Mouse (Mus musculus) midbrain, embryonic 14.5 days (tissue): ENCODE results near the gene Dock2. TPM values are rescaled to one million over a fixed set of nuclear protein-coding genes. Genes with fewer than 3 reads are reported as not detected.

Experiments used
- ATAC-seq: fragments of 200-750 bp; cut with Nextera tagmentation; 2 replicates; pipeline ENCODE4 v1.8.0; 2017; ENCODE audit warnings: moderate number of reproducible peaks, moderate library complexity; ENCODE audit not compliant: low FRiP score, low TSS enrichment
- DNase-seq: peaks from one replicate; pipeline ENCODE4 v3.0.0-alpha.2; 2015
- H3K27ac ChIP-seq: fragments of 300-500 bp; sonication (generic); replicated peaks from 2 replicates; pipeline ENCODE4 v1.5.1; 2014; ENCODE audit warnings: mild to moderate bottlenecking, low read depth, low read length, moderate library complexity
- H3K27me3 ChIP-seq: fragments of 300-500 bp; sonication (generic); 2 replicates; pipeline ENCODE4 v1.6.1; 2014; ENCODE audit warnings: low read length, control low read depth, mixed read lengths; ENCODE audit not compliant: control insufficient read depth, insufficient read depth
- H3K36me3 ChIP-seq: fragments of 300-500 bp; sonication (generic); 2 replicates; pipeline ENCODE4 v1.6.1; 2014; ENCODE audit warnings: low read length, control low read depth; ENCODE audit not compliant: control insufficient read depth, insufficient read depth
- H3K4me1 ChIP-seq: fragments of 300-500 bp; sonication (generic); 2 replicates; pipeline ENCODE4 v1.6.1; 2014; ENCODE audit warnings: mild to moderate bottlenecking, antibody characterized with exemption, low read length, control low read depth; ENCODE audit not compliant: control insufficient read depth, insufficient read depth
- H3K4me2 ChIP-seq: fragments of 300-500 bp; sonication (generic); 2 replicates; pipeline ENCODE4 v1.6.1; 2014; ENCODE audit warnings: mild to moderate bottlenecking, low read length, moderate library complexity
- H3K4me3 ChIP-seq: fragments of 300-500 bp; sonication (generic); replicated peaks from 2 replicates; pipeline ENCODE4 v1.5.1; 2014; ENCODE audit warnings: low read depth, low read length
- H3K9ac ChIP-seq: fragments of 300-500 bp; sonication (generic); replicated peaks from 2 replicates; pipeline ENCODE4 v1.6.1; 2014; ENCODE audit warnings: mild to moderate bottlenecking, low read length, moderate library complexity
- H3K9me3 ChIP-seq: fragments of 300-500 bp; sonication (generic); 2 replicates; pipeline ENCODE4 v1.6.1; 2016; ENCODE audit warnings: low read length, control low read depth, mixed read lengths; ENCODE audit not compliant: control insufficient read depth
- WGBS: fragments of 180-500 bp; shearing (Covaris S2); extraction: QIAGEN DNeasy Blood & Tissue Kit; methylation state at CpG from one replicate; pipeline ENCODE4 v1.1.7; 2014; 5-methylcytosine and 5-hydroxymethylcytosine counted together
- polyA plus RNA-seq: library from polyadenylated mRNA; unstranded; fragments of >200 nt; fragmentation: Nextera tagmentation; extraction: Ambion mirVana; gene quantifications from 2 replicates; pipeline ENCODE4 v1.2.1, GENCODE M21; 2014

The Dock2 gene
- polyA plus RNA-seq, 1 experiment from 2014 or later: 0.51 TPM

GRCm38 (mm10) chr11:34337907-34338306 lies 445.8 kb downstream of the Dock2 start:
- Histone ChIP-seq H3K4me1 (no peaks in the 10 kb centered on the region; the same call in 1 of the 2 replicates), H3K4me3 (no peak overlapping the region), H3K27me3 (no peaks in the 10 kb centered on the region), H3K4me2 (no peak overlapping the region), H3K27ac (no peak overlapping the region), H3K9me3 (no peaks in the 10 kb centered on the region), H3K36me3 (no peaks in the 10 kb centered on the region), H3K9ac (no peak overlapping the region)
- 80% methylated on average over 1 of the region's 1 CpGs for WGBS
- ATAC-seq: no peak
- DNase-seq: no peak

- no peak overlapping the region for H3K27ac ChIP-seq
- 74% methylated on average over 7 of the region's 7 CpGs for WGBS
- H3K27me3 ChIP-seq: no peaks in the 10 kb centered on the region
- H3K9me3 ChIP-seq: no peaks in the 10 kb centered on the region
- H3K9ac ChIP-seq: no peak overlapping the region
- DNase-seq: no peak
- no peaks in the 10 kb centered on the region for H3K36me3 ChIP-seq
- no peak overlapping the region for H3K4me2 ChIP-seq
- H3K4me3 ChIP-seq: no peak overlapping the region
- no peaks in the 10 kb centered on the region; the same call in 1 of the 2 replicates for H3K4me1 ChIP-seq
- ATAC-seq: no peak
Measured at GRCm38 (mm10) chr11:34332344-34333031, 451.2 kb downstream of the Dock2 start.

GRCm38 (mm10) chr11:34323664-34324063 lies 460.0 kb downstream of the Dock2 start:
- Histone ChIP-seq H3K27ac (no peak overlapping the region), H3K9me3 (no peaks in the 10 kb centered on the region), H3K4me2 (no peak overlapping the region), H3K27me3 (no peaks in the 10 kb centered on the region), H3K36me3 (no peaks in the 10 kb centered on the region), H3K9ac (no peak overlapping the region), H3K4me1 (no peaks in the 10 kb centered on the region), H3K4me3 (no peak overlapping the region)
- DNase-seq (no peak), ATAC-seq (no peak)
- 78% methylated on average over 8 of the region's 8 CpGs for WGBS

- Histone ChIP-seq H3K27me3 (no peaks in the 10 kb centered on the region), H3K9me3 (no peaks in the 10 kb centered on the region), H3K9ac (no peak overlapping the region), H3K36me3 (no peaks in the 10 kb centered on the region), H3K4me1 (peaks cover 22% of the 10 kb centered on the region), H3K27ac (no peak overlapping the region), H3K4me2 (no peak overlapping the region), H3K4me3 (no peak overlapping the region)
- 93% methylated on average over 1 of the region's 1 CpGs for WGBS
- no peak for ATAC-seq
- no peak for DNase-seq
Measured at GRCm38 (mm10) chr11:34319282-34319681, 464.4 kb downstream of the Dock2 start.

- 62% methylated on average over 8 of the region's 8 CpGs for WGBS
- H3K9ac ChIP-seq: no peak overlapping the region
- peak; percentile 57 for DNase-seq
- H3K36me3 ChIP-seq: no peaks in the 10 kb centered on the region
- peak overlapping the region; percentile 39 for H3K4me3 ChIP-seq
- 0 out of 2 replicates have a peak overlapping the region, but pooled peaks have one; percentile 15 for H3K27ac ChIP-seq
- ATAC-seq: no peak
- peak overlapping the region; percentile 56 for H3K4me2 ChIP-seq
- peaks cover 16% of the 10 kb centered on the region; the same call in 1 of the 2 replicates for H3K27me3 ChIP-seq
- H3K4me1 ChIP-seq: peaks cover 22% of the 10 kb centered on the region
- no peaks in the 10 kb centered on the region for H3K9me3 ChIP-seq
Measured at GRCm38 (mm10) chr11:34317001-34317400, 466.7 kb downstream of the Dock2 start.

GRCm38 (mm10) chr11:34316176-34316575 lies 467.5 kb downstream of the Dock2 start:
- Histone ChIP-seq H3K27me3 (peaks cover 16% of the 10 kb centered on the region; the same call in 1 of the 2 replicates), H3K4me3 (peak overlapping the region; percentile 39), H3K27ac (no peak overlapping the region; the same call in 1 of the 2 replicates), H3K4me2 (peak overlapping the region; percentile 56), H3K9ac (no peak overlapping the region; the same call in 1 of the 2 replicates), H3K36me3 (no peaks in the 10 kb centered on the region), H3K4me1 (peaks cover 22% of the 10 kb centered on the region), H3K9me3 (no peaks in the 10 kb centered on the region)
- ATAC-seq (no peak), DNase-seq (peak; percentile 47)
- 37% methylated on average over 10 of the region's 10 CpGs for WGBS

DNA sequence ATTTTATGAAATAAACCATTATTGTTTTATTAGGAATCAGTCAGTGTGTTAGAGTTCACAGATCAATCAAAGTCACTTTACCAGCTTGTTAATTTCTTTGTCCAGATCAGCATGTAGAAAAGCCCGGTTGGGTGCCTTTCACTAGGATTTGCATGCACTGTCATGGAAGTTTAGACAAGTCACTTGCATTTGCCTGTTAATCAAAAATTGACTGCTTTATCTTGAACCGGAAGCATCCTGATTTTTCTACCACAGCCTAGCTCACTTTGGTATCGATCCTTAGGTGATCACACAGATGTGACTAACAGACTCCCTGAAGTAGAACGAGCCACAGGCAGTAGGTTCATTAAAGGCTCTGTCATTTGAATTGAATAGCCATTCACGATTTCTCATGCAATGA lies 468.3 kb downstream of the Dock2 start:
- peaks cover 16% of the 10 kb centered on the region; the same call in 1 of the 2 replicates for H3K27me3 ChIP-seq
- H3K27ac ChIP-seq: no peak overlapping the region
- peak overlapping the region; percentile 56 for H3K4me2 ChIP-seq
- ATAC-seq: no peak
- H3K9me3 ChIP-seq: no peaks in the 10 kb centered on the region
- H3K36me3 ChIP-seq: no peaks in the 10 kb centered on the region
- peak; percentile 39 for DNase-seq
- peak overlapping the region; percentile 44; the same call in 1 of the 2 replicates for H3K9ac ChIP-seq
- peak overlapping the region; percentile 39 for H3K4me3 ChIP-seq
- 2% methylated on average over 5 of the region's 5 CpGs for WGBS
- peaks cover 22% of the 10 kb centered on the region for H3K4me1 ChIP-seq

DNA sequence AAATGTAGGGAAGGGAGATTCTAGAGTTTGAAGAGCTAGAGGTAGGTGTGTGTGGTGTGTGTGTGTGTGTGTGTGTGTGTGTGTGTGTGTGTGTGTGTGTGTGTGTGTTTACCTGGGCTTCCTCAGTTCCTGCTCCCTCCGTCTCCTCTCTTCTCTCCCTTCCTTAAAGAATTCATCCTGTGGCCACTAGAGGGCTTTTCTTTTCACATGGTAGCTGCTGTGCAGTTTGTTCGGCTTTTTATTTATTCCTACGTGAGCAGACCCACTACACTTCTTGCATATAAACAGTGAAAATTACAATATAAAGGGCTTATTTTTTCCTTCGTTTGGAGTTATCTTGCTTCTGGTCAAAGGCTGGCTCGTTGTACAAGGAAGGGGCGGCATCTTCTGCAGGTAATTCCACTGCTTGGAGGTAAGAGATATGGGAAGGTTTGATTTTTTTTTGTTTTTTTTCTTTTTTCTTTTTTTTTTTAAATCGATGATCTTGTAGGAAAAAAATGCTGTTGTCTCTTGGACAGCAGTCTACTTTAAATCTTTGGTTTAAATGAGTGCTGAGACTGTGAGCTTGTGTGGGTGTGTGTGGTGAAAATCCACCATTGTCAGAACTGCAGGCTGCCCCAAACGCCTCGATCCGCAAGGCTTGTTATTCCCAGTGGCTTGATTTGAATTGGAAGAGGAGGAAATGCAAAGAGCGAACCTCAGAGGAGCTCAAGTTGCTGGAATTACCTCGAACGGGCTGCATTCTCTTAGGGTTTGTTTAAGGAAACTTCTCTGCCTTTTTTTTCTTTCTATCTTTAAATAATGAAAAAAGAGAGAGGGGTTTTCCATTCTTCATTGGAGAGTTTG lies 468.9 kb downstream of the Dock2 start, which contains the start of gene Fam196b:
Gene Fam196b, plus strand, starts transcription at position 289 of the 846 bp plus-strand sequence.
- Histone ChIP-seq H3K9ac (peak within 1 kb of the TSS; percentile 44), H3K9me3 (no peaks in the 10 kb centered on the region), H3K27me3 (peaks cover 16% of the 10 kb centered on the region; the same call in 1 of the 2 replicates), H3K4me1 (peaks cover 22% of the 10 kb centered on the region), H3K27ac (0 out of 2 replicates have a peak within 1 kb of the TSS, but pooled peaks have one; percentile 27), H3K4me3 (peak within 1 kb of the TSS; percentile 39), H3K4me2 (peak within 1 kb of the TSS; percentile 56), H3K36me3 (no peaks in the 10 kb centered on the region)
- 2% methylated on average over 13 of the region's 13 CpGs for WGBS
- ATAC-seq (peak; percentile 65; the same call in 1 of the 2 replicates), DNase-seq (peak; percentile 90)
